Mouse (Mus musculus) stomach, embryonic 14.5 days (tissue): ENCODE results near the gene Acsl4. TPM values are rescaled to one million over a fixed set of nuclear protein-coding genes. Genes with fewer than 3 reads are reported as not detected.

Source experiments
- ATAC-seq: fragments of 200-750 bp; cut with Nextera tagmentation; 2 replicates; pipeline ENCODE4 v1.8.0; 2017; ENCODE audit warnings: low read depth, moderate TSS enrichment; ENCODE audit not compliant: insufficient number of reproducible peaks, insufficient read depth, low FRiP score
- H3K27ac ChIP-seq: fragments of 300-500 bp; sonication (generic); 2 replicates; pipeline ENCODE4 v1.5.1; 2014; ENCODE audit warnings: mild to moderate bottlenecking, low read length, moderate library complexity, mixed read lengths
- H3K27me3 ChIP-seq: fragments of 300-500 bp; sonication (generic); 2 replicates; pipeline ENCODE4 v1.6.1; 2014; ENCODE audit warnings: low read length, control low read depth, mixed read lengths; ENCODE audit not compliant: control insufficient read depth, insufficient read depth
- H3K36me3 ChIP-seq: fragments of 300-500 bp; sonication (generic); 2 replicates; pipeline ENCODE4 v1.6.1; 2014; ENCODE audit warnings: mild to moderate bottlenecking, control low read depth, low read length, moderate library complexity, mixed read lengths; ENCODE audit not compliant: control insufficient read depth, insufficient read depth
- H3K4me1 ChIP-seq: fragments of 300-500 bp; sonication (generic); 2 replicates; pipeline ENCODE4 v1.6.1; 2014; ENCODE audit warnings: low read length, control low read depth, mixed read lengths; ENCODE audit not compliant: control insufficient read depth, insufficient read depth
- H3K4me2 ChIP-seq: fragments of 300-500 bp; sonication (generic); replicated peaks from 2 replicates; pipeline ENCODE4 v1.6.1; 2014; ENCODE audit warnings: low read depth, low read length, control low read depth
- H3K4me3 ChIP-seq: fragments of 300-500 bp; sonication (generic); 2 replicates; pipeline ENCODE4 v1.5.1; 2014; ENCODE audit warnings: low read depth, low read length, control low read depth
- H3K9ac ChIP-seq: fragments of 300-500 bp; sonication (generic); replicated peaks from 2 replicates; pipeline ENCODE4 v1.6.1; 2014; ENCODE audit warnings: low read depth, mild to moderate bottlenecking, control low read depth, low read length, moderate library complexity, mixed read lengths
- H3K9me3 ChIP-seq: fragments of 300-500 bp; sonication (generic); 2 replicates; pipeline ENCODE4 v1.6.1; 2016; ENCODE audit warnings: low read depth, low read length, control low read depth; ENCODE audit not compliant: control insufficient read depth
- WGBS: fragments of 180-500 bp; shearing (Covaris S2); extraction: QIAGEN DNeasy Blood & Tissue Kit; methylation state at CpG from one replicate; pipeline ENCODE4 v1.1.7; 2014; 5-methylcytosine and 5-hydroxymethylcytosine counted together
- polyA plus RNA-seq: library from polyadenylated mRNA; unstranded; fragments of >200 nt; fragmentation: Nextera tagmentation; extraction: Ambion mirVana; gene quantifications from 2 replicates; pipeline ENCODE4 v1.2.1, GENCODE M21; 2014

The Acsl4 gene
- polyA plus RNA-seq, 1 experiment from 2014 or later: 11.9 TPM

GRCm38 (mm10) chrX:142398621-142399020 is 8.3 kb upstream of the Acsl4 start:
- Histone ChIP-seq H3K9me3 (no peaks in the 10 kb centered on the region), H3K4me2 (no peak overlapping the region), H3K36me3 (no peaks in the 10 kb centered on the region), H3K27ac (no peak overlapping the region), H3K4me3 (no peak overlapping the region), H3K9ac (no peak overlapping the region), H3K4me1 (no peaks in the 10 kb centered on the region), H3K27me3 (no peaks in the 10 kb centered on the region)
- ATAC-seq: no peak
- WGBS: 67% methylated on average over 2 of the region's 2 CpGs

DNA sequence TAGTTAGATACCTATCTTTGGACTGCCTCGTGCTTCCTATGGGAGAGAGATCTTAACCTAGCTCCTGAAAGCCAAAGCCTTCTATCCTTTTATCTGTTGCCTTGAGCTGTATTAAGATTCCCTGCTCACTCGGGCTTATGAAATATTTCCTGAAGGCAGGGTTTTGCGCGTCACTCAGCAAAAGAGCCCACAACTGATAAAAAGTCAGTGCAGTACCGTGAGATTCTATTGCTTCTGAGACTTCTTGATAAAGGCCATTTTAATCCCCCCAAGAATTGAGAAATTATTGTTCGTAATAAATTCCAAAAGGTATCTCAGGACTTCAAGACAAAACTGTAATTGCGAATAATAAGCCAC is 552 bp upstream of the Acsl4 start:
- Histone ChIP-seq H3K27me3 (no peaks in the 10 kb centered on the region), H3K9me3 (no peaks in the 10 kb centered on the region), H3K4me3 (peak overlapping the region; percentile 50), H3K36me3 (no peaks in the 10 kb centered on the region), H3K27ac (0 out of 2 replicates have a peak overlapping the region, but pooled peaks have one; percentile 33), H3K9ac (peak overlapping the region; percentile 36; the same call in 1 of the 2 replicates), H3K4me1 (no peaks in the 10 kb centered on the region), H3K4me2 (peak overlapping the region; percentile 43)
- WGBS: 42% methylated on average over 7 of the region's 7 CpGs
- no peak for ATAC-seq

GRCm38 (mm10) chrX:142389581-142390159 is 665 bp downstream of the Acsl4 start:
- WGBS: 25% methylated on average over 22 of the region's 22 CpGs
- peak overlapping the region; percentile 40; the same call in 1 of the 2 replicates for H3K9ac ChIP-seq
- H3K4me2 ChIP-seq: peak overlapping the region; percentile 50
- H3K27me3 ChIP-seq: no peaks in the 10 kb centered on the region
- ATAC-seq: peak; percentile 3; the same call in 1 of the 2 replicates
- no peaks in the 10 kb centered on the region for H3K36me3 ChIP-seq
- peak overlapping the region; percentile 50 for H3K4me3 ChIP-seq
- no peaks in the 10 kb centered on the region for H3K9me3 ChIP-seq
- H3K27ac ChIP-seq: peak overlapping the region; percentile 63; the same call in 1 of the 2 replicates
- H3K4me1 ChIP-seq: no peaks in the 10 kb centered on the region

DNA sequence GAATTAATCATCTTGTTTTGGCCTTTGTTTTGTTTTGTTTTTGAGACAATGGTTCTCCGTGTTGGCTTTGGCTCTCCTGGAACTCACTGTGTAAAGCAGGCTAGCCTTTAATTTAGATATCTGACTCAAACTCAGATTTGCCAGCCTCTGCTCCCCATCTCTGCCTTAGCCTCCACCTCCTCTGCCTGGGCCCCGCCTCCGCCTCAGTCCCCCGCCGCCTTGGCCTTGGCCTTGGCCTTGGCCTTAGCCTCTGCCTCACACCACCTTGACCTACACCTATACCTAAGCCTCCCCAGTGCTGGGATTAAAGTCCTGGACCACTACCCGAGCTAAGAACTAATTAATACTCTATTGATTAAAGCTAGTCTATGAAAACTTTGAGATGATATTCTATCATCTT is 2.2 kb downstream of the Acsl4 start:
- WGBS: 85% methylated on average over 6 of the region's 6 CpGs
- no peak overlapping the region for H3K4me2 ChIP-seq

DNA sequence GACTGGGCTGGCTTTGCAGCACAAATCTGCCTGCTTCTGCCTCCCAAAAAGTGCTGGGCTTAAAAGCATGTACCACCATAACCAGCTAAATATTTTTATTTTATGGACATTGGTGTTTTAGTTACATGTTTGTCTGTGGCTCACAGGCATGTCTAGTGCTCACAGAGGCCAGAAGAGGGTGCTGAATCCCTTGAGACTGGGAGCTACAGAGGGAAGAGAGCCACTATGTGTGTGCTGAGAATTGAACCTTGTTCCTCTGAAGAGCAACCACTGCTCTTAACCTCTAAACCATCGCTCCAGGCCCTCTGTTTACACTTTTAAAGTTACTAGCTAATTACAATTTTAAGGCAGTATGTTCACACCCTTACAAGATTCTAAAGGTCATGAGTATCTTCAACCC is 2.7 kb downstream of the Acsl4 start:
- H3K27me3 ChIP-seq: no peaks in the 10 kb centered on the region
- no peak overlapping the region for H3K9ac ChIP-seq
- no peaks in the 10 kb centered on the region for H3K9me3 ChIP-seq
- no peak overlapping the region for H3K27ac ChIP-seq
- H3K36me3 ChIP-seq: no peaks in the 10 kb centered on the region
- 84% methylated on average over 1 of the region's 1 CpGs for WGBS
- no peaks in the 10 kb centered on the region for H3K4me1 ChIP-seq
- no peak overlapping the region for H3K4me2 ChIP-seq
- no peak overlapping the region for H3K4me3 ChIP-seq
- ATAC-seq: no peak

More for the DNA sequence above, 2.2 kb downstream of the Acsl4 start:
- Histone ChIP-seq H3K27me3 (no peaks in the 10 kb centered on the region), H3K9ac (no peak overlapping the region), H3K9me3 (no peaks in the 10 kb centered on the region), H3K4me3 (no peak overlapping the region), H3K4me1 (no peaks in the 10 kb centered on the region), H3K27ac (no peak overlapping the region), H3K36me3 (no peaks in the 10 kb centered on the region)
- ATAC-seq: no peak

DNA sequence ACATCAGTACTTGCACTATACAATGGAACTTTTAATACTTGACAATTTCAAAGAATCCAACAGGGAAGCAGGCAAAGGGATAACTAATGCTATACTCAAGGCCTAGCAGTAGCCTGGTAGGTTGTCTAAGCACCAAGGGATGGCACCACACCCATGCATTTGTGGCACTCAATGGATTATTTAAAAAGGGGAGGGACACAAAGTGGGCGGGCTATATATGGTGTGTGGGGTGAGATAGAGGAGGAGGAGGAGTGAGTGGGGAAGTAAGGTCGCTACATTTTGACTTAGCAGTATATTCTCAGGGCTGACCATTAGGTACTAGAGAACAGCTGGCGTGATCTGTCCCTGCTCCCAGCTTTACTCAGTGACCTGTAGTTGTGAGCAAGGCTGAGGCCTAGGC is 5.4 kb downstream of the Acsl4 start:
- ATAC-seq: peak; percentile 28; the same call in 1 of the 2 replicates
- no peak overlapping the region for H3K4me3 ChIP-seq
- H3K27me3 ChIP-seq: no peaks in the 10 kb centered on the region
- no peaks in the 10 kb centered on the region for H3K36me3 ChIP-seq
- no peak overlapping the region for H3K27ac ChIP-seq
- H3K9ac ChIP-seq: no peak overlapping the region
- no peaks in the 10 kb centered on the region for H3K9me3 ChIP-seq
- no peaks in the 10 kb centered on the region for H3K4me1 ChIP-seq
- no peak overlapping the region for H3K4me2 ChIP-seq
- WGBS: 73% methylated on average over 3 of the region's 3 CpGs

DNA sequence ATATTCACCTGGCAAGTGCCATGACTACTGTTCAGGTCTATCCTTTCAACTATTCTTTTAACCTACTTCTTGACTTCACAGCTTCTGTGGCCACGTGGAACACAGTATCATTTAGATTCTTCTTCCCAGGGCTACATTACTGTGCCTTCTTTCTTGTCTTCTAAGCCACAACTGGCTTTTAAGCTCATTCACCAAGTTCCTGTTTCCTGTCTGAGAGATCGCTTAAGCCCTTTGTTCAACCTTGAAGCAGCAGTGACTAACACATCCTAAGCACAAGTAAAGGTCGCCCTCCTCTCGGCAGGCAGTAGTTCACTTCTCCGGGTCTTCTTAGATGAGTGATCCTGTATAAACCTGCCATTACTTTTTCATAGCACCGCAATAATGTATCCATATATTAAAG is 10.4 kb downstream of the Acsl4 start:
- WGBS: 89% methylated on average over 6 of the region's 6 CpGs
- Histone ChIP-seq H3K4me2 (no peak overlapping the region), H3K36me3 (no peaks in the 10 kb centered on the region), H3K4me1 (no peaks in the 10 kb centered on the region), H3K27ac (no peak overlapping the region), H3K9me3 (no peaks in the 10 kb centered on the region), H3K9ac (no peak overlapping the region), H3K4me3 (no peak overlapping the region), H3K27me3 (no peaks in the 10 kb centered on the region)
- no peak for ATAC-seq

GRCm38 (mm10) chrX:142378048-142378447 is 12.3 kb downstream of the Acsl4 start:
- no peaks in the 10 kb centered on the region for H3K36me3 ChIP-seq
- H3K27ac ChIP-seq: no peak overlapping the region
- H3K27me3 ChIP-seq: no peaks in the 10 kb centered on the region
- H3K9me3 ChIP-seq: no peaks in the 10 kb centered on the region
- H3K4me3 ChIP-seq: no peak overlapping the region
- H3K9ac ChIP-seq: no peak overlapping the region
- no peak for ATAC-seq
- no peak overlapping the region for H3K4me2 ChIP-seq
- WGBS: 88% methylated on average over 6 of the region's 6 CpGs
- H3K4me1 ChIP-seq: no peaks in the 10 kb centered on the region

GRCm38 (mm10) chrX:142377358-142377757 is 13.0 kb downstream of the Acsl4 start:
- Histone ChIP-seq H3K9me3 (no peaks in the 10 kb centered on the region), H3K27ac (no peak overlapping the region), H3K27me3 (no peaks in the 10 kb centered on the region), H3K4me3 (no peak overlapping the region), H3K4me2 (no peak overlapping the region), H3K36me3 (no peaks in the 10 kb centered on the region), H3K9ac (no peak overlapping the region), H3K4me1 (no peaks in the 10 kb centered on the region)
- no peak for ATAC-seq
- 73% methylated on average over 3 of the region's 3 CpGs for WGBS
